Mouse (Mus musculus): ENCODE data around the gene Mknk2.

Mknk2 gene

GRCm38 (mm10) chr10:80669737-80670485 is 8.0 kb downstream of the Mknk2 start:
- no peak for DNase-seq

- no peak for DNase-seq
Observed at GRCm38 (mm10) chr10:80669018-80669417, 8.9 kb downstream of the Mknk2 start.

GRCm38 (mm10) chr10:80668614-80669013 is 9.3 kb downstream of the Mknk2 start:
- no peak for DNase-seq

- no peak for DNase-seq
Observed at GRCm38 (mm10) chr10:80666837-80667412, 11.0 kb downstream of the Mknk2 start.

GRCm38 (mm10) chr10:80665981-80666733 is 11.8 kb downstream of the Mknk2 start:
- DNase-seq: no peak

GRCm38 (mm10) chr10:80665459-80665858 is 12.5 kb downstream of the Mknk2 start:
- DNase-seq: no peak

GRCm38 (mm10) chr10:80665016-80665380 is 12.9 kb downstream of the Mknk2 start:
- DNase-seq: no peak

- no peak for DNase-seq
Observed at GRCm38 (mm10) chr10:80664197-80665015, 13.5 kb downstream of the Mknk2 start.

GRCm38 (mm10) chr10:80663485-80664196 is 14.3 kb downstream of the Mknk2 start:
- no peak for DNase-seq

- peak; percentile 58 to 71 for DNase-seq
Observed at GRCm38 (mm10) chr10:80661149-80661548, 16.8 kb downstream of the Mknk2 start.

- DNase-seq: peak in 1 of 2 experiments; percentile 58
Observed at GRCm38 (mm10) chr10:80659213-80659612, 18.7 kb downstream of the Mknk2 start.

GRCm38 (mm10) chr10:80658841-80659202 is 19.1 kb downstream of the Mknk2 start:
- peak in 1 of 2 experiments; percentile 52 for DNase-seq

- DNase-seq: no peak
Observed at GRCm38 (mm10) chr10:80658194-80658840, 19.6 kb downstream of the Mknk2 start.

GRCm38 (mm10) chr10:80656863-80657623 is 20.9 kb downstream of the Mknk2 start, which contains the start of gene Btbd2:
TSS of gene Btbd2 (minus strand) at chr10:80657071.
- peak in 1 of 2 experiments; percentile 58 for DNase-seq

- DNase-seq: peak; percentile 88 to 90
Observed at GRCm38 (mm10) chr10:80656130-80656862, 21.6 kb downstream of the Mknk2 start.

GRCm38 (mm10) chr10:80655406-80656129 is 22.3 kb downstream of the Mknk2 start:
- DNase-seq: no peak

GRCm38 (mm10) chr10:80654866-80655265 is 23.0 kb downstream of the Mknk2 start:
- DNase-seq: no peak

GRCm38 (mm10) chr10:80653156-80653720 is 24.7 kb downstream of the Mknk2 start:
- no peak for DNase-seq

GRCm38 (mm10) chr10:80650392-80650791 is 27.5 kb downstream of the Mknk2 start:
- DNase-seq: no peak
